Mouse (Mus musculus): ENCODE data around the gene Serpinb9b.
"Not testable (repeated sequence)": the region's sequence is repeated elsewhere in the genome, so short reads cannot be mapped to it uniquely, and the experiment has no call there.

Gene Serpinb9b

DNA sequence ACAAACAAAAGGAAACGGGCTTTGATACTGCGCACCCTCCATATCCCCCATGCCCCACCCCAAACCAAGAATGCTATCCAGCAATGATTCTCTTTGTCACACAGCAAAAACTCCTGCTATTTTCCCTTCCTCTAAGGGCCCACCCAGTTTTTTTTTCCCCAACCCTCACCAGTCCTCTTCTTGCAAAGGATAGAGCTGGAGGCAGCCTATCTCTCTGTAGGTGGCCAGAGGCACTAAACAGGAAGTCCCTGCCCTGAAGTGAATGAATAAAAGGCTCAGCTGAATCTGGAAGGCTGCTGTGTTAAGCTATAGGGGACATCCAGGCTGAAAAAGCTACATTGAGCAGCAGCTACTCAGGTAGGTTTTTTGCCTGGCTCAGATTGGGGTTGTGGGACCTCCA, at the start of gene Serpinb9b:
Serpinb9b (plus strand) TSS at position 173 of the 400 bp plus-strand sequence.
- DNase-seq (ENCODE audit: low read depth, low spot score) = no peak

DNA sequence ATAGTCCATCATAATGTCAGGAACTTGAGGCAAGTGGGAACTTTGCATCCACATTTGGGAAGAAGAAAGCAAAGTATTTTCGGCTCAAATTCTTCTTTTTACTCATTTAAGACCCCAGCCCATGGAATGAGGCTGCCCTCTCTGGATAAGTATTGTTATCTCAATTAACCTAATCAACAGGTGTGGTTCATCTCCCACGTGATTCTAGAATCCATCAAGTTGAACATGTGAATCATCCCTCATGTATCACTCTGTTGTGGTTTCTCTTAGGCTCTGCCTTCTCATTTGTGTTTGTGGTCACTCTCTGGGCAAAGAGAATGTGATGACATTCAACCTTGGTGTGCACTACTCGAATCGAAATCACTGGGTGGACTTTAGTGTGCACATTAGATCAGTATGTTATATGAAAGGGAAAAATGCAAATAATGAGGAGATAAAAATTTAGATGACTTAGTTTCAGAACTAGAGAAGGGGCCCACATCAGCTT, 44.6 kb upstream of the Serpinb9b start:
- DNase-seq (ENCODE audit: low read depth, low spot score) = no peak

GRCm38 (mm10) chr13:32986256-32986655, 41.0 kb upstream of the Serpinb9b start:
- DNase-seq (ENCODE audit: low read depth, low spot score) = no peak

GRCm38 (mm10) chr13:32993152-32993893, 33.9 kb upstream of the Serpinb9b start:
- peak; percentile 59 for DNase-seq (ENCODE audit: low read depth, low spot score)

- DNase-seq (ENCODE audit: low read depth, low spot score) = no peak
Observed at GRCm38 (mm10) chr13:32993894-32994242, 33.3 kb upstream of the Serpinb9b start.

DNA sequence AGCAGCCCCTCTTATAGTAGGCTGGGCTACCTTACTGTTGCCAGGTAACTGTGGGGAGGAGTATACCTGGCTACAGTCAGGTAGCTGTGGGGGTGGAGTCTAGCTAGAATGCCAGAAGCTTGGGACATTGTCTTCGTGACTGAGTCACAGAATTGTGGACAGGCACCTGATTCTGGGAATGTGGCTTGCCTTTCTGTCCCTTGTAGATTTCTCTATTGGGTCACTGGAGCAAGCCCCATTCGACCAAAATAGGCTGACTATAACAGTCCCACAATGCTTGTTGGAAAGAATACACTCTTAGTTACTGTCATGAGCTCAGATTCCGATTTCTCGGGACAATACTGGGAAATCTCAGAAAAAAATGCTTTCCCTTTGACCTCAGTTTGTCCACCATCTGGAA, 32.2 kb upstream of the Serpinb9b start:
- DNase-seq (ENCODE audit: low read depth, low spot score) = no peak

- DNase-seq (ENCODE audit: low read depth, low spot score) = peak; percentile 83
Observed at GRCm38 (mm10) chr13:33001341-33001740, 25.9 kb upstream of the Serpinb9b start.

GRCm38 (mm10) chr13:33002950-33003349, 24.3 kb upstream of the Serpinb9b start, which contains the start of gene Serpinb9:
Serpinb9 (plus strand) TSS chr13:33003250.
- no peak for DNase-seq (ENCODE audit: low read depth, low spot score)

- peak; percentile 50 for DNase-seq (ENCODE audit: low read depth, low spot score)
Observed at GRCm38 (mm10) chr13:33003523-33004413, 23.4 kb upstream of the Serpinb9b start.

DNA sequence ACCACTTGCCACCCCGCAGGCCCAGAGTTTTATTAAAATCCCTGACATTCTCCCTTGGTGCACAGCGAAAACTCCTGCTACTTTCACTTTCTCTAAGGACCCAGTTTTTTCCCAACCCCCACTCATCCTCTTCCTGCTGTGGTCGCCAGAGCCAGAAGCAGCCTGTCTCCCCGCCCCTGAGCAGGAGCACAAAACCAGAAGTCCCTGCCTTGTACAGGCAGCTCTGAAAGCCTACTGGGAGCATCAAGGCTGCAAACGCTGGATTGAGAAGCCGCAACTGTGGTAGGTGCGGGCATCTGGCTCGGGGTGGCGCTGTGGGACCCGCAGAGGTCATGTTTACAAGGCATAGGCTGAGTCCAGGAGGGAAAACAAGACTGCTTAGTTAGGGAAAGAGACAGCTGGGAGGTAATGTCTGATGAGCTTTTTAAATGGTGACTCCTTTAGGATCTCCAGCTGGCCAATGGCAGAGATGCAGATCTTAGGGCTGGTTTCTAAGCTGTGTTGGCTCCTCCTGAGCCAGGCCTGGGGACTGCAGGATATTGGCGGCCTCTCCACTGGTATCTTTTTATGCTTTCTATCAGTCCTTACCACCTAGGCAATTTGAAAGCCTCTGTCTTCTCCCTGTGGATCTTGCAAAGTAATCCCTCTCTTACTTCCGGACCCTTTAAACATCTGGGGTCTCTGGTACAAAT, 22.7 kb upstream of the Serpinb9b start:
- DNase-seq (ENCODE audit: low read depth, low spot score) = peak; percentile 86

DNA sequence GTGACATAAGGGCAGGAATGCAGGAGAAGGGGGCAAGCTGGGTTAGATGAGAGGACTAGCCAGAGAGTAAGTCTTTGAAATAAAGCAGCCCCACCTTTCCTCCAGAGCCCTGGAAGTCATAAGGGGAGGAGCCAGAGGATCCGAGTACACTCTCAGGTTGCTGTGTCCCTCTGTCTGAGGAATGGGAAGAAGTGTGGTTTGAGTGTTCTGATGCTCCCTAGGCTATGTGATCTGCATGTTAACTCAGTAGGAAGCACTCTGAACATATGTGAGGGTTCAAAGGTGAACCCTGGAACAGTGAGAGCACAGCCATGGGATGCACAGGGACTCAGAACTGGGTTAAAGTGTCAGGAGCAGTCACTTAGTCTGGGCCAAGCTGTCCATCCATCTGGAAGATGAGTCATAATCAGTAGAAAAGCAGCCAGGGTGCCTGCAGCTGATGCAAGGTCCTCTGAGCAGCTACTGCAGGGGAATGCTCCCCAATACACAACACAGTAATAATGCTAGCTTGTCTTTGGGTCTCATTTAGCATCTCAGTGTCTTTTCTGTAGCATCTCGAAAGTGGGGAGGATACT, 21.6 kb upstream of the Serpinb9b start:
- no peak for DNase-seq (ENCODE audit: low read depth, low spot score)

GRCm38 (mm10) chr13:33006555-33006954, 20.7 kb upstream of the Serpinb9b start:
- no peak for DNase-seq (ENCODE audit: low read depth, low spot score)

DNA sequence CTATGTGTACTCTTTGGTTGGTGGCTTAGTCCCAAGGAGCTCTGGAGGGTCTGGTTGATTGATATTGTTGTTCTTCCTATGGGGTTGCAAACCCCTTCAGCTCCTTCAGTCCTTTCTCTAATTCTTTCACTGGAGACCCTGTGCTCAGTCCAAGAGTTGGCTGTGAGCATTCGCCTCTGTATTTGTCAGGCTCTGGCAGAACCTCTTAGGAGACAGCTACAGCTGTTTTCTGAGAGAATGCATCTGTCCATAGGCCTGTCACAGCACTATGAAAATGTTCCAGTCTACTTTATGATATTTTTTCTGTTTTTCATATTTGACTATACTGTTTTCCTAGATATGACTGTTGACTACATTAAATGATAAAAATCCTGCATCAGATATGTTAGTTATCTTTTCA, 14.8 kb upstream of the Serpinb9b start:
- no peak for DNase-seq (ENCODE audit: low read depth, low spot score)

DNA sequence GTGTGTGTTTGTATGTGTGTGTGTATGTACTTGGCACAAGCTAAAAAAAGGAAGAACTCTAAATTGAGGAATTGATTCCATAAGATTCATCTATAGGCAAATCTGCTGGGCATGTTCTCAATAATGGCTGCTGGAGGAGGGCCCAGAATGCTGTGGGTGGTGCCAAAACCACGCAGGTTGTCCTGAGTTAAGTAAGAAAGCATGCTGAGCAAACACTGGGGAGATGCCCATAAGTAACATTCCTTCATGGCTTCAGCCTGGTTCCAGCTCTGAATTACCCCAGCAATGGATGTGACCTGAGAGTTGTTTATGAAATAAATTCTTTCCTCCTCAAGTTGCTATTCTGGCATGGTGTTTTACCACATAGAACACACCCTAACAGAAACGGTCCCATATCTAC, 13.9 kb upstream of the Serpinb9b start:
- DNase-seq (ENCODE audit: low read depth, low spot score) = no peak

GRCm38 (mm10) chr13:33022371-33022770, 4.8 kb upstream of the Serpinb9b start:
- DNase-seq (ENCODE audit: low read depth, low spot score) = no peak

DNA sequence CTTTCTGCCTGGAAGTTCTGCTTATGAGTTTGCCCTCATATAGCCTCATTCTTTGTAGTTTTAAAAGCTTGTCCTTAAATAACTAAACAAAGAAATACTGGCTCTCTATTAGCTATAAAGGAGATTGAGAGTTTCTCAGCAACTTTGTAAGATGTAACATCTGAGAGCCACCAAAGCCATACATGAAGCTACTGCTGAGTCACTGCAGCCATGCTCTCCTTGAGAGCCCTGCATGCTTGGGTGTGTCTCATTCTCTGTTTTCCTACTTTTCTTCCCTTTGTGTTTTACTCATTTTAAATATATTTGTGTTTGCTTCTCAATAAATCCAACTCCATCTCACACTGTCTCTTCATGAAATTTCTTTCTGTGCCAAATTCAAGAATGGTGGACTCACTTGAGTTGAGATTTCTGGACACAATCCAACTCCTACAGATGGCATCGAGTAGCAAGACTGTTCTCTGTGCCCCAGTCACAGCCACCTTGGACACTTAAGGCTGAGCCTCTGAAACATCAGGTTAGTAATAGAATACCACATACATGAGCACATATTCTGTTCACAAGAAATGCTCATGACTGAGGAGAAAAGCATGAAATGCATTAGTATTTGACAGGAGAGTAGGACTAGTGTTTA, 674 bp upstream of the Serpinb9b start:
- no peak for DNase-seq (ENCODE audit: low read depth, low spot score)

DNA sequence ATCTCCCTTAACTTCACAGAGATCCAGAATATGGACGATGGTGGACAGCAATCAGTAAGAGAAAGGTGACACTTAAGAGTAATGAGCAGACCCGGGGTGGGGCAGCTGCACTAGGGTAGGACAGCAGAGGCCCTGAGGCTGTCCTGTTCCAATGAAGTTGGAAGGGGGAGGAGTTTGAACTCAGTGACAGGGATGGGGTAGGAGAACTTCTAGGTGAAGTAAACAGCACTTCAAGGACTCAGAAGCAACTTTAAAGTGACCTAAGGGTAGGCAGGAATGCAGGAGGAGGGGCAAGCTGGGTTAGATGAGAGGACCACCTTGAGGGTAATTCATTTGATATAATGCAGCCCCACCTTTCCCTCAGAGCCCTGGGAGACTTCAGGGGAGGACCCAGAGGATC, 930 bp downstream of the Serpinb9b start:
- no peak for DNase-seq (ENCODE audit: low read depth, low spot score)

DNA sequence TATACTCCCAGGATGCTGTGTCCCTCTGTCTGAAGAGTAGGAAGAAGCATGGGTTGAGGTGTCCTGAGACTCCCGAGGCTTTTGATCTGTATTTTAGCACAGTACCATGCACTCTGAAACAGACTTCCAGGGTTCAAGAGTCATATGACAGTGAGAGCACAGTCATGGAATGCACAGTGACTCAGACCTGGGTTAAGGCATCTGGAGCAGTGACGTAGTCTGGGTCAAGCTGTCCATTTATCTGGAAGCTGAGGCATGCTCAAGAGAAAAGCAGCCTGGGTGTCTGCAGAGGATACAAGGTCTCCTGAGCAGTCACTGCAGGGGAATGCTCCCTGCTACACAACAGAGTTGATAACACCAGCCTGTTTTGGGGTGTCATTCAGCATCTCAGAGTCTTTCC, 1.3 kb downstream of the Serpinb9b start:
- no peak for DNase-seq (ENCODE audit: low read depth, low spot score)

- not testable (repeated sequence) for DNase-seq (ENCODE audit: low read depth, low spot score)
Observed at GRCm38 (mm10) chr13:33029478-33029877, 2.3 kb downstream of the Serpinb9b start.

GRCm38 (mm10) chr13:33030281-33030680, 3.1 kb downstream of the Serpinb9b start:
- DNase-seq (ENCODE audit: low read depth, low spot score) = no peak

DNA sequence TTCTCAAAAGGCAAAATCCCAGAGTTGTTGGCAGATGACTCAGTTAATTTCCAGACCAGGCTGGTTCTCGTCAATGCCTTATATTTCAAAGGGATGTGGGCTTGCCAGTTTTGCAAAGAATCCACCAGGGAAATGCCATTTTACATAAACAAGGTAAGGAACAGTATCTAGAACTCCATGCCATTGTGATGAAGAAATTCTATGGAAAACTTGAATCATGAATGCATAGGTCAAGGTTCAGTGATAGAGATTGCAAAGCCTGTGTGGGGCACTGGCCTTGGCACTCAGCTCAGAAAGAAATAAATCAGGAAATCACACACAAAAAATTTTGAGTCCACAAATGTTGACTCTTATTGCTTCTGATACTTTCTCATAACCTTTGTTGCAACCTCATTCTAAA, 8.3 kb downstream of the Serpinb9b start:
- DNase-seq (ENCODE audit: low read depth, low spot score) = no peak

All from CD4-positive helper T cell, adult 2 months (primary cell).